Mouse (Mus musculus) neural tube, embryonic 13.5 days (tissue): ENCODE measurements around the gene Tenm3. TPM values are rescaled to one million over a fixed set of nuclear protein-coding genes. Genes with fewer than 3 reads are reported as not detected.

Experiments
- ATAC-seq: fragments of 200-750 bp; cut with Nextera tagmentation; 2 replicates; pipeline ENCODE4 v1.8.0; 2017; ENCODE audit warnings: low read depth, mild to moderate bottlenecking, moderate TSS enrichment, moderate library complexity
- H3K27ac ChIP-seq: fragments of 300-500 bp; sonication (generic); replicated peaks from 2 replicates; pipeline ENCODE4 v1.5.1; 2015; ENCODE audit warnings: moderate library complexity, mild to moderate bottlenecking, inconsistent platforms
- H3K27me3 ChIP-seq: fragments of 300-500 bp; sonication (generic); 2 replicates; pipeline ENCODE4 v1.6.1; 2015; ENCODE audit warnings: mild to moderate bottlenecking, inconsistent platforms
- H3K36me3 ChIP-seq: fragments of 300-500 bp; sonication (generic); 2 replicates; pipeline ENCODE4 v1.6.1; 2015; ENCODE audit warnings: mild to moderate bottlenecking, inconsistent platforms
- H3K4me1 ChIP-seq: fragments of 300-500 bp; sonication (generic); replicated peaks from 2 replicates; pipeline ENCODE4 v1.6.1; 2015; ENCODE audit warnings: inconsistent platforms
- H3K4me2 ChIP-seq: fragments of 300-500 bp; sonication (generic); 2 replicates; pipeline ENCODE4 v1.6.1; 2015; ENCODE audit warnings: inconsistent platforms, mild to moderate bottlenecking, moderate library complexity
- H3K4me3 ChIP-seq: fragments of 300-500 bp; sonication (generic); 2 replicates; pipeline ENCODE4 v1.5.1; 2015; ENCODE audit warnings: mild to moderate bottlenecking, inconsistent platforms
- H3K9ac ChIP-seq: fragments of 300-500 bp; sonication (generic); 2 replicates; pipeline ENCODE4 v1.6.1; 2015; ENCODE audit warnings: moderate library complexity, mild to moderate bottlenecking, inconsistent platforms
- H3K9me3 ChIP-seq: fragments of 300-500 bp; sonication (generic); 2 replicates; pipeline ENCODE4 v1.6.1; 2016; ENCODE audit warnings: inconsistent platforms
- WGBS: fragments of 180-500 bp; shearing (Covaris S2); methylation state at CpG from one replicate; pipeline ENCODE4 v1.1.7; 2015; 5-methylcytosine and 5-hydroxymethylcytosine counted together
- polyA plus RNA-seq: library from polyadenylated mRNA; unstranded; fragments of >200 nt; fragmentation: Nextera tagmentation; extraction: Ambion mirVana; gene quantifications from 2 replicates; pipeline ENCODE4 v1.2.1, GENCODE M21; 2015

The Tenm3 gene
- polyA plus RNA-seq, 1 experiment from 2014 or later, result 40.7 TPM

DNA sequence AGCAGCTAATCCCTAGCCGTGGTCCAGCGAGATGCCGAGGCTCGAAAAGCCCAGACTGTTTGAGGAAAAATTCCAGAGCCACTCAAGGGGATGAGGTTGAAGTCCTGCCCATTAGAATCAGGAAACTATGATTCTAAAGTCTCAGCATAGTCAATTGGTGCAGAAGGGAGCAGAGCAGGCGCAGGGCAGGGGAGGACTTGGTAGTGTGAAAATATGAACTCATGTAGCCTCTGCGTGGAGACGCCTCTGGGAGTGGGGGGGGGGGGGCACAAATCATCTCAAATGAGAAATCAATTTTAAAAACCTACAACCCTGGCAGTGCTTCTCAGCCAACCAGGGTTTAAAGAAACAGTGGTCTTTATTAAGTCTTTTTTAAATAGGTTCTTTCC, 392.5 kb downstream of the Tenm3 start:
- Histone ChIP-seq H3K36me3 (no peaks in the 10 kb centered on the region), H3K4me1 (peaks cover 45% of the 10 kb centered on the region), H3K27me3 (no peaks in the 10 kb centered on the region), H3K4me2 (no peak overlapping the region), H3K9me3 (no peaks in the 10 kb centered on the region), H3K4me3 (no peak overlapping the region), H3K9ac (no peak overlapping the region), H3K27ac (no peak overlapping the region)
- 64% methylated on average over 7 of the region's 7 CpGs for WGBS
- no peak for ATAC-seq

DNA sequence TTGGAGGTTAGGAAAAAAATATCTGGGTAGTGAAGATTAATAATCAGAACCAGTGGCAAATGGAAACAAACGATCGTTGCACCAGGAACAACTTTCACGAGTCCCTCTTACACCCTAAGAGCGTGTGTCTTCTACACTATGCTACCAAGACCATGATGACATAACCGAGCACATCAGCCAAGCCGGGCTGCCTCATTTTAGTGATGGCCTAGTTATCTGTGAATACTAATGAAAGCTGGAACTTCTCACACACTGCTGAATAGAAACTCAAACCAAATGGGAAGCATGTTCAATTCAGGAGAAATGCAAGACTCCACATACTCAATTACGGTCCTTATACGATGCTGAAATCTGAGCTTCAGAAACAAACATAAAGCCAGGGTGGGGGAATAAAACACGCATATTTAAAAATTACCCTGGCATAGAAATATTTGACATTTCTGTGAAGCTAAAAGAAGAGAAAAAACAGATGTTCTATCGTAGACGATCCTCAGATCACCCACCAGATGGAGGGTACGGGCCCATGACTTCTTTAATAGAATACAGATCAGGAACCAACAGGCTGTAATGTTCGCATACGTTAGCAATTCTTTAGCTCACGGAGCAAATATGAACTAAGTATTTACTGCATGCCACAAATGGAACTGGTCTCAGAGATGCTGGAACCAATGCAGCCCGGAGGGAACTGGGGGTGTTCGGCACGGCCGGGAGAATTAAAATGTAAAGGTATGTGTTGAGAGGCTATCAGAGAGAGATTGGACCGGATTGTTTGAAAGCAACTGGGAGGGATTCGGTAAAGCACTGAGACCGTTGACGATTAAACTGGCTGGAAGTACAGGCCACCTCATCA, 393.1 kb downstream of the Tenm3 start:
- Histone ChIP-seq H3K9ac (no peak overlapping the region), H3K36me3 (no peaks in the 10 kb centered on the region), H3K4me1 (peaks cover 39% of the 10 kb centered on the region), H3K27ac (no peak overlapping the region), H3K4me3 (no peak overlapping the region), H3K9me3 (no peaks in the 10 kb centered on the region), H3K4me2 (no peak overlapping the region), H3K27me3 (no peaks in the 10 kb centered on the region)
- no peak for ATAC-seq
- 72% methylated on average over 23 of the region's 23 CpGs for WGBS

DNA sequence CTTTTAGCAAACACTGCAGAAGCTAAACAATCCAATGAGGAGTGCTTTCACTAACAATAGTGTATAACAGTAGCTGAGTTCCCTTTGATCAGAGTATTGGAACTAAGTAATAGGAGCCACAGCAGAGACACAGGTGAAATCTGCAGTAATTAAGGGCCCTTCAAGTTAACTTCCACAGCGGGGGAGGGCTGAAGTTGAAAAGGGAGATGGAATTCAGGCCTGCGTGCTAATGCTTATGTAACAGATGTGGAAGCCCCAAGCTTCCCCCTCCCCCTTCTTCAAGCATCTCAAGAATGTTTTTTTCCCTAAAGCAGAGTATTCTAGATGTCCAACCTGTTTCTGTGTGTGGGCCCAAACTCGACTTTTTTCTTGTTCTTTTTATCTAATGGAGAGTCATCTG, 394.1 kb downstream of the Tenm3 start:
- no peaks in the 10 kb centered on the region for H3K9me3 ChIP-seq
- no peaks in the 10 kb centered on the region for H3K36me3 ChIP-seq
- H3K27ac ChIP-seq, result no peak overlapping the region
- H3K4me1 ChIP-seq, result peaks cover 31% of the 10 kb centered on the region
- no peak overlapping the region for H3K4me3 ChIP-seq
- WGBS, result 5% methylated on average over 3 of the region's 3 CpGs
- H3K9ac ChIP-seq, result no peak overlapping the region
- no peak overlapping the region for H3K4me2 ChIP-seq
- no peak for ATAC-seq
- H3K27me3 ChIP-seq, result no peaks in the 10 kb centered on the region

DNA sequence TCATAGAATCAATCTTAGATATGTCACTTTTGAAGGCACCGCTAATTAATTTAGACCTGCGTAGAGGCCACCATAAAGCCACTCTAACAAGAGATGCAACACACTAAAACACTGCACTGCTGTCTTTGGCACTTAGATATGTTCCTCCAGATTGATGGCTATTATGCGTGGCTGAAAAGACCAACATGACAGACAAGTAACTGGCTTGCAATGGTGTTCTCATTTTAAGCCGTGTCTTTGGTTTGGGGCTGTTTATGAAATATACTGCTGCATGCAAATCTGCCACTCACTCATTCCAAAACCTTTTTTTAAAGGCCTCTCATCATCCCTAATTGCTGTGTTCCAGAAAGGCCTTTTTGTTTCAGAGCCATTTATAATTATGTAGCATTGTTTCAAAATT, 398.1 kb downstream of the Tenm3 start:
- Histone ChIP-seq H3K4me1 (peaks cover 22% of the 10 kb centered on the region), H3K27me3 (no peaks in the 10 kb centered on the region), H3K4me3 (no peak overlapping the region), H3K9ac (no peak overlapping the region), H3K9me3 (no peaks in the 10 kb centered on the region), H3K36me3 (no peaks in the 10 kb centered on the region), H3K27ac (no peak overlapping the region), H3K4me2 (no peak overlapping the region)
- WGBS, result 86% methylated on average over 4 of the region's 4 CpGs
- ATAC-seq, result no peak

DNA sequence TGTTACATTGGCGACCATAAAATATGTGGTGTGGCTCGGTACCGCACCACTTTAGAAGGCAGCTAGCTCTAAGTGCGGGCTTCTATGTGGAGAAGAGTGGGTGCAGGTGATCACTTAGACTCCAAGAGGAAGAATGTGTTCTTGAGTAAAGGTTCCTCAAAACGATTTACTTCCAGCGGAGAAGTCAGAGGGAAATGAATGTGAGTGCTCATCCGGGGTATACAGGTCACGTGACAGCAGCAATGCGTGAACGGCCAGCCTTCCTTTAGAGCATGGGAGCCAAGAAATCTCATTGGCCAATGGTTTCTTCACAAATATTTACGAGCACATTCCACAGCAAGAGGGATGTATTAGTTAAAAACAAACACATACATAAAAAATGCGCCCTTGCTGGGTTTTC, 404.3 kb downstream of the Tenm3 start:
- WGBS, result 61% methylated on average over 12 of the region's 12 CpGs
- Histone ChIP-seq H3K4me3 (no peak overlapping the region), H3K4me1 (peaks cover 18% of the 10 kb centered on the region), H3K36me3 (no peaks in the 10 kb centered on the region), H3K27me3 (no peaks in the 10 kb centered on the region), H3K9ac (no peak overlapping the region), H3K9me3 (no peaks in the 10 kb centered on the region), H3K27ac (no peak overlapping the region), H3K4me2 (no peak overlapping the region)
- ATAC-seq, result no peak

DNA sequence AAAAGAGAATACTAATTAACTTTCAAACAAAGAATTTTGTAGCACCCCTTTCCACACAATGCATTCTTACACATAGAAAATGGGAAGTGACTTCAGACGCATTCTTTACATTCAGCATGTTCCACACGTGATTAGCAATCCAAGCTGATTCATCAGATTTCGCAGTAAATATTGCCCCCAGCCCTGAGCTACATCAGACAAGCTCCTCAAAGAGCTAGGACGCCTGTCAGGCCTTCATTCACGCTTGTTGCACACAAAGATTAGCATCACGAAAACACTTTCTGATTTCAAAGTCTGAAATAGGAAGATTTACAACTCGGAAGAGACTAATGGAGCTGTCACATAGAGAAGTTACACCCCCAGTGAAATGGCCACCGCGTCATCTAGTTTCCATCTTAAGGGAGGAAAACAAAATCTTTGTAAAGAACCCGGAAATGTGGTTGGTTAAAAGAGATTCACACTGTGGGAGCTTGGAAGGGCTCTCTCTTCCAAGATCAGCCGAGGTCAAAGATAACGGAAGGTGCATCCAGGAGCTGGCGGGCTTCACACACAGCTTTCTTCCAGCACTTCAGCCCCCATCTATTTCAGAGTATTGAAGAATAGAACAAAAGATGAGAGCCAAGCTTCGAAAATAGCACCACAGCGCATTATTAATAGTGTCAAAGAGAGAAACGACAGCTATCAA, 406.1 kb downstream of the Tenm3 start:
- H3K4me2 ChIP-seq, result peak overlapping the region; percentile 28
- 0 out of 2 replicates have a peak overlapping the region, but pooled peaks have one; percentile 18 for H3K27ac ChIP-seq
- H3K27me3 ChIP-seq, result no peaks in the 10 kb centered on the region
- no peak overlapping the region for H3K9ac ChIP-seq
- no peak overlapping the region for H3K4me3 ChIP-seq
- H3K9me3 ChIP-seq, result no peaks in the 10 kb centered on the region
- 20% methylated on average over 16 of the region's 16 CpGs for WGBS
- ATAC-seq, result no peak
- peaks cover 18% of the 10 kb centered on the region for H3K4me1 ChIP-seq
- H3K36me3 ChIP-seq, result no peaks in the 10 kb centered on the region

DNA sequence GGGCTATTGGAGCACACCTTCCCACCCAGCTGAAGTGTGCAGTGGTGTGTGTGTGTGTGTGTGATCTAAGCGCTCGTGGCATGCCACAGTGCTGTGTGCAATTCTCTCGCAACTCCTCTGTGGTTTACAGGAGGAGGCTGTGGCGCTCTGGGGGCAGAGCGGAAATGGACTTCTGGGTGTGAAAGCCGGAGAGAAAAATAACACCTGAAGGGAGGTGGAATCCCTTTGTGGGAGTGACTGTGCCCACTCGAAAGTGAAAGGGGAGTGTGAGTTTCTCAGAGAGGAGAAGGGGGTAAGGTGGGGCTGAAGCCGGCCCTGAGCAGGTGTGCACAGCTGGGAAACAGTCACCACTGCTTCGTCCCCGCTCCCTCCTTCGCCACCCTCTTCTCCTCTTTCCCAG, 418.6 kb downstream of the Tenm3 start:
- ATAC-seq, result no peak
- H3K9me3 ChIP-seq, result no peaks in the 10 kb centered on the region
- no peaks in the 10 kb centered on the region for H3K36me3 ChIP-seq
- H3K4me2 ChIP-seq, result no peak overlapping the region
- no peak overlapping the region for H3K27ac ChIP-seq
- no peak overlapping the region for H3K4me3 ChIP-seq
- H3K4me1 ChIP-seq, result no peaks in the 10 kb centered on the region
- H3K9ac ChIP-seq, result no peak overlapping the region
- WGBS, result 80% methylated on average over 11 of the region's 11 CpGs
- no peaks in the 10 kb centered on the region for H3K27me3 ChIP-seq

DNA sequence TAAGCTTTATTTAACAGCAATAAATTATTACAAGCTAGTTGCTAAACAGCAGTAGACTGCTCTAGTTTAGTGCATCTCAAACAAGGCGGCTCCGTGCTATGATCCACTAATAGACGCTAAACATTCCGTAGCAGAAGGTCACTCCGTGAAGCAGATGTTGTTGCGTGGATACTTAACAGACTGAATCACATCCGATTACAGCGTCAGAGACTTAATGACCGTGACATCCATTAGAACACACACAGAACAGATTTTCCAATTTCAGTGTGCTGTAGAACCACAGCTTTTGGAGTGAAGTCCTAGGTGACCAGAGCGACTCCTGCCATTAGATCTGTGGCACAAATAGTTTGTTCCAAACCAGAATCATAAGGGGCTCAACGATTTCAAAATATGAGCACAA, 426.0 kb downstream of the Tenm3 start:
- peak; percentile 42; the same call in 1 of the 2 replicates for ATAC-seq
- Histone ChIP-seq H3K4me2 (no peak overlapping the region), H3K4me3 (no peak overlapping the region), H3K36me3 (no peaks in the 10 kb centered on the region), H3K27me3 (no peaks in the 10 kb centered on the region), H3K27ac (0 out of 2 replicates have a peak overlapping the region, but pooled peaks have one; percentile 13), H3K9ac (no peak overlapping the region), H3K4me1 (peaks cover 19% of the 10 kb centered on the region), H3K9me3 (no peaks in the 10 kb centered on the region)
- WGBS, result 28% methylated on average over 11 of the region's 11 CpGs

DNA sequence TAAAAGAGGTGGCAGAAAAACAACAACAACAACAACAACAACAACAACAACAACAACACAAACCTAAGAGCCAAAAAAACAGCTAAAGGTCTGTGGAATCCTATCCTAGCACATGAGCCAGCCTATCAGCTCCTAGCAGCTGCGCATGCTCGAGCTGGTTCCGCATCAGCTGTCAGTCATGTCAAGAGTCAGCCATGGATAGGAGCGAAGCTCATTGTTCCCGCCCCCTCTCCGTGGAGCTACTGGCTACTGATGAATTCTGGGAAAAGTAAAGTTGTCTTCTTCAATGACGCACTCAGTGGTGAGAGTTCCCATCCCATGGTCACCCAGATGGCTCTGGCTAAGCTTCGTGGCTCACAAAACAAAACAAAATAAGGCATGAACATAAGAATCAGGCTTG, 432.8 kb downstream of the Tenm3 start:
- no peaks in the 10 kb centered on the region for H3K27me3 ChIP-seq
- H3K4me3 ChIP-seq, result no peak overlapping the region
- H3K4me1 ChIP-seq, result no peaks in the 10 kb centered on the region
- no peak overlapping the region for H3K9ac ChIP-seq
- no peak overlapping the region for H3K4me2 ChIP-seq
- H3K27ac ChIP-seq, result no peak overlapping the region
- WGBS, result 96% methylated on average over 8 of the region's 8 CpGs
- no peak for ATAC-seq
- H3K9me3 ChIP-seq, result peaks cover 11% of the 10 kb centered on the region; the same call in 1 of the 2 replicates
- peaks cover 13% of the 10 kb centered on the region for H3K36me3 ChIP-seq

DNA sequence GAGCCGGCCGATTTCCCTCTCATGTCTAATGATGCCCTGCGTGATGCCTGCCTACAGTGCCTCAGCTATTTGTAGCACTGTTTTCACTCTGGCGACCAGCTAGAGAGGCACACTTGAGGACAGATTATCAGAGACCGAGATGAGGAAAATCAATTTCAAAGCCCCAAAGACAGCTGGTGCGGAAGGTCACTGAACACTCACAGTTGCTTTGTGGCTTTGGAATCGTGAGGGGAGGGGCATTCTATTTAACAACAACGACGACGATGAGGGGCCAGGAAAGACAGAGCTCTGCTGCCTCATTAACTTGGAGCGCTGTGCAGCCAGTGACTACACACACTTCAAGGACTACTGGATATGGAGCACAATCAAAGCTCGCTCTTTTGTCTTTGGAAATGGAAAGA, 443.2 kb downstream of the Tenm3 start:
- peak overlapping the region; percentile 21 for H3K4me3 ChIP-seq
- no peaks in the 10 kb centered on the region for H3K9me3 ChIP-seq
- no peaks in the 10 kb centered on the region for H3K27me3 ChIP-seq
- peak; percentile 73 for ATAC-seq
- H3K36me3 ChIP-seq, result no peaks in the 10 kb centered on the region
- peak overlapping the region; percentile 70; the same call in 1 of the 2 replicates for H3K27ac ChIP-seq
- peaks cover 8% of the 10 kb centered on the region for H3K4me1 ChIP-seq
- H3K9ac ChIP-seq, result peak overlapping the region; percentile 34; the same call in 1 of the 2 replicates
- H3K4me2 ChIP-seq, result peak overlapping the region; percentile 49
- WGBS, result 14% methylated on average over 12 of the region's 12 CpGs

DNA sequence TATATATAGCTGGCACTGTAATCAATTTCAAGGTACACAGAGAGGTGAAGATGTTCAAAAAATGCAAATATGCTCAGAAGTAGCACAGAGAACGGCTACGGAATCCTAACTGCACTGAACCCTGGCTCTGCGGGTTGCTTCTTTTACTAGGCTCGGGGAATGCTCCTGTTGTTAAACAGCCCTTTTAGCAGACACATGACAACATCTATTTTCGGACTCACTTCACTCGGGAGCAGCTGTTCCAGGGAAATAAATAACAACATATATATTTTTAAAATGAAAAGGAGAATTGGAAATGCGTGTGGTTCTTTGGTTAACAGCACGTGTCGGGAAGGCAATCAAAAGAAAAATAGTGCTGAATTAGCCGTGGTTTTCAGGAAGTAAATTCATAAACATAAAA, 457.9 kb downstream of the Tenm3 start:
- Histone ChIP-seq H3K27me3 (no peaks in the 10 kb centered on the region), H3K36me3 (no peaks in the 10 kb centered on the region), H3K9ac (no peak overlapping the region), H3K9me3 (no peaks in the 10 kb centered on the region), H3K4me1 (peaks cover 17% of the 10 kb centered on the region), H3K4me3 (no peak overlapping the region), H3K4me2 (0 out of 2 replicates have a peak overlapping the region, but pooled peaks have one; percentile 7), H3K27ac (no peak overlapping the region)
- no peak for ATAC-seq
- 46% methylated on average over 10 of the region's 10 CpGs for WGBS

DNA sequence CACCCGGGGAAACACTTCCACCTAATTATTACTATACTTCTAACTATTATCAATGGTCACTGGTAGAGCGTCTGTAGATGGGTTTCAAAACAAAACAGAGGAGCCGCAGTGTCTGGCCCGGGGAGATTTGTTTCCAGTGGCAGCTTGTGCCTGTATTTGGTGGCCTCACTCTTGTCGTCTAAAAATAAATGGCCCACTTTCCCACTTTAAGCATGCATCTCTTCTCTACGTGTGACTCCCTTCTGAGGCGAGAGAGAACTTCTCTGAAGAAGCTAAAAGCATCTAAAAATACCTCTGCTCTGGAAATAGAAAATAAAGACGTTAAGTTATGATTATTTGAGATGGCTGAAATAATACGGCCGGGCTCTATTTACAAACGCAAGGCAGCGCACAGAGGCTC, 463.7 kb downstream of the Tenm3 start:
- no peak overlapping the region for H3K4me3 ChIP-seq
- H3K9me3 ChIP-seq, result no peaks in the 10 kb centered on the region

More for the DNA sequence above, 463.7 kb downstream of the Tenm3 start:
- Histone ChIP-seq H3K27me3 (no peaks in the 10 kb centered on the region), H3K4me2 (no peak overlapping the region), H3K9ac (no peak overlapping the region), H3K4me1 (peaks cover 35% of the 10 kb centered on the region), H3K27ac (no peak overlapping the region), H3K36me3 (no peaks in the 10 kb centered on the region)
- ATAC-seq, result no peak
- 79% methylated on average over 12 of the region's 12 CpGs for WGBS
